Mouse (Mus musculus) lung, postnatal 0 days (tissue): ENCODE measurements around the gene Chek1.

ENCODE experiments used
- CTCF ChIP-seq: IDR thresholded peaks from 2 replicates; pipeline ENCODE4 v1.5.1; 2016; ENCODE audit warnings: antibody characterized with exemption, mild to moderate bottlenecking
- EP300 ChIP-seq: IDR thresholded peaks from 2 replicates; pipeline ENCODE4 v1.6.1; 2016; ENCODE audit warnings: antibody characterized with exemption, mild to moderate bottlenecking, control low read depth

- no peak for TF ChIP-seq EP300
- no peak for TF ChIP-seq CTCF
Measured at GRCm38 (mm10) chr9:36707304-36707703, 19.6 kb downstream of the Chek1 start.
